Mouse (Mus musculus) intestine, embryonic 16.5 days (tissue): ENCODE measurements at regions not wholly inside any gene's neighbourhood (a gene's known extent, or its start where the extent isn't known, plus 50 kb on each side); places are given as distances from the start of the nearest gene placed in this dataset. TPM values are rescaled to one million over a fixed set of nuclear protein-coding genes. Genes with fewer than 3 reads are reported as not detected.

Experiments
- ATAC-seq: fragments of 200-750 bp; cut with Nextera tagmentation; 2 replicates; pipeline ENCODE4 v1.8.0; 2017; ENCODE audit warnings: moderate TSS enrichment, moderate library complexity
- H3K27ac ChIP-seq: fragments of 300-500 bp; sonication (generic); 2 replicates; pipeline ENCODE4 v1.5.1; 2014; ENCODE audit warnings: mild to moderate bottlenecking, low read length
- H3K27me3 ChIP-seq: fragments of 300-500 bp; sonication (generic); replicated peaks from 2 replicates; pipeline ENCODE4 v1.6.1; 2014; ENCODE audit warnings: low read length, control low read depth, mixed read lengths; ENCODE audit not compliant: control insufficient read depth, insufficient read depth
- H3K36me3 ChIP-seq: fragments of 300-500 bp; sonication (generic); 2 replicates; pipeline ENCODE4 v1.6.1; 2014; ENCODE audit warnings: low read length, control low read depth; ENCODE audit not compliant: control insufficient read depth, insufficient read depth
- H3K4me1 ChIP-seq: fragments of 300-500 bp; sonication (generic); 2 replicates; pipeline ENCODE4 v1.6.1; 2014; ENCODE audit warnings: low read length, control low read depth, mixed read lengths; ENCODE audit not compliant: control insufficient read depth, insufficient read depth
- H3K4me2 ChIP-seq: fragments of 300-500 bp; sonication (generic); 2 replicates; pipeline ENCODE4 v1.6.1; 2014; ENCODE audit warnings: low read depth, low read length, control low read depth
- H3K4me3 ChIP-seq: fragments of 300-500 bp; sonication (generic); 2 replicates; pipeline ENCODE4 v1.5.1; 2014; ENCODE audit warnings: mild to moderate bottlenecking, low read length
- H3K9ac ChIP-seq: fragments of 300-500 bp; sonication (generic); 2 replicates; pipeline ENCODE4 v1.6.1; 2014; ENCODE audit warnings: low read depth, low read length
- H3K9me3 ChIP-seq: fragments of 300-500 bp; sonication (generic); 2 replicates; pipeline ENCODE4 v1.6.1; 2016; ENCODE audit warnings: low read length, control low read depth; ENCODE audit not compliant: control insufficient read depth
- WGBS: fragments of 180-500 bp; shearing (Covaris S2); extraction: QIAGEN DNeasy Blood & Tissue Kit; methylation state at CpG from one replicate; pipeline ENCODE4 v1.1.7; 2014; 5-methylcytosine and 5-hydroxymethylcytosine counted together
- microRNA-seq: library from miRNA; unstranded; fragments of <30 nt; microRNA quantifications from one replicate; pipeline ENCODE4, GENCODE M21; 2016

GRCm38 (mm10) chr13:10449502-10449901, 88.9 kb upstream of the Chrm3 start:
- H3K9me3 ChIP-seq = no peaks in the 10 kb centered on the region
- no peak overlapping the region for H3K27ac ChIP-seq
- H3K9ac ChIP-seq = no peak overlapping the region
- H3K4me2 ChIP-seq = no peak overlapping the region
- WGBS = 84% methylated on average over 6 of the region's 6 CpGs
- ATAC-seq = peak; percentile 21; the same call in 1 of the 2 replicates
- no peaks in the 10 kb centered on the region for H3K36me3 ChIP-seq
- no peak overlapping the region for H3K4me3 ChIP-seq
- no peaks in the 10 kb centered on the region for H3K27me3 ChIP-seq
- H3K4me1 ChIP-seq = no peaks in the 10 kb centered on the region

- Histone ChIP-seq H3K36me3 (no peaks in the 10 kb centered on the region), H3K4me3 (no peak overlapping the region), H3K9me3 (no peaks in the 10 kb centered on the region), H3K9ac (no peak overlapping the region), H3K27me3 (no peaks in the 10 kb centered on the region), H3K4me2 (no peak overlapping the region), H3K4me1 (no peaks in the 10 kb centered on the region; the same call in 1 of the 2 replicates), H3K27ac (no peak overlapping the region)
- WGBS = 76% methylated on average over 1 of the region's 1 CpGs
- peak; percentile 32; the same call in 1 of the 2 replicates for ATAC-seq
These were observed 87.2 kb upstream of the Chrm3 start for GRCm38 (mm10) chr13:10447806-10448205.

GRCm38 (mm10) chr13:10445679-10446078, 85.0 kb upstream of the Chrm3 start:
- Histone ChIP-seq H3K9me3 (no peaks in the 10 kb centered on the region), H3K27me3 (no peaks in the 10 kb centered on the region), H3K4me3 (no peak overlapping the region), H3K27ac (no peak overlapping the region), H3K9ac (no peak overlapping the region), H3K4me1 (no peaks in the 10 kb centered on the region; the same call in 1 of the 2 replicates), H3K36me3 (no peaks in the 10 kb centered on the region), H3K4me2 (no peak overlapping the region)
- peak; percentile 77 for ATAC-seq
- WGBS = 38% methylated on average over 3 of the region's 3 CpGs

Small RNA genes lying in the stretch of these regions (microRNA-seq; reads per million reads assigned to microRNA genes)
- not detected for gene Gm23415
